Mouse (Mus musculus) cortical plate, adult 2 months (tissue): ENCODE data around the gene Pla2r1. TPM values are rescaled to one million over a fixed set of nuclear protein-coding genes. Genes with fewer than 3 reads are reported as not detected.

ENCODE experiments used
- H3K27ac ChIP-seq: fragments of 200-500 bp; 2 replicates; pipeline ENCODE4 v1.5.1; 2012; ENCODE audit warnings: low read length, control low read depth, inconsistent platforms; ENCODE audit not compliant: insufficient read depth
- H3K4me1 ChIP-seq: fragments of 200-500 bp; 2 replicates; pipeline ENCODE4 v1.6.1; 2011; ENCODE audit warnings: low read length; ENCODE audit not compliant: control insufficient read depth, insufficient read depth
- H3K4me3 ChIP-seq: fragments of 200-500 bp; 2 replicates; pipeline ENCODE4 v1.5.1; 2011; ENCODE audit warnings: mild to moderate bottlenecking, low read length, control low read depth; ENCODE audit not compliant: insufficient read depth
- CTCF ChIP-seq: fragments of 200-500 bp; IDR thresholded peaks from 2 replicates; pipeline ENCODE4 v1.5.1; 2011; ENCODE audit warnings: mild to moderate bottlenecking, control low read depth, low read length; ENCODE audit not compliant: insufficient read depth; ENCODE audit errors: extremely low read depth
- POLR2A ChIP-seq: fragments of 200-500 bp; IDR thresholded peaks from 2 replicates; pipeline ENCODE4 v1.6.1; 2011; ENCODE audit warnings: mild to moderate bottlenecking, low read length, control low read depth; ENCODE audit not compliant: insufficient read depth; ENCODE audit errors: extremely low read depth
- polyA plus RNA-seq: library from polyadenylated mRNA; depleted of rRNA; stranded (reverse); fragments of >200 nt; gene quantifications from 2 replicates; pipeline ENCODE4 v1.2.3, GENCODE M21; 2012

The Pla2r1 gene
- polyA plus RNA-seq, 1 experiment: 0.31 TPM

DNA sequence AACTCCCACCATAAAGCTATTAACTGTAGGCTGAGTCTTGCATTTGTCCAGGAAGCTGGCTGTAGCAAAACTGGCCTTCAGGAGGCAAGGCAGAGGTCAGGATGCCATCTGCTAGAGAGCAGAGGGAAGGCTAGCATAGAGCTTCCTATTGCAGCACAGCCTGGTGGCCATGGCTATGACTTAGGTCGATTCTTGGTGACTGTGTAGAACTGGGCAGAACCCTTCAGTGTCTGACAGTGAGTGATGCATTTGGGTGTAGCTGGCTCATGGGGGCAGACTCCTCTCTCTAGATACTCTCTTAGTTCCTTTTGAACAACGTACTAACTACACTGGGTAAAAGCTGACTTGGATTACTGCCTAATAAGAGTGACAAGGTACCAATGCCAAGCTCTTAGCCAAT is 48.0 kb downstream of the Pla2r1 start:
- H3K4me1 ChIP-seq: no peaks in the 10 kb centered on the region
- no peak overlapping the region for H3K27ac ChIP-seq
- TF ChIP-seq CTCF (no peak), POLR2A (no peak)

DNA sequence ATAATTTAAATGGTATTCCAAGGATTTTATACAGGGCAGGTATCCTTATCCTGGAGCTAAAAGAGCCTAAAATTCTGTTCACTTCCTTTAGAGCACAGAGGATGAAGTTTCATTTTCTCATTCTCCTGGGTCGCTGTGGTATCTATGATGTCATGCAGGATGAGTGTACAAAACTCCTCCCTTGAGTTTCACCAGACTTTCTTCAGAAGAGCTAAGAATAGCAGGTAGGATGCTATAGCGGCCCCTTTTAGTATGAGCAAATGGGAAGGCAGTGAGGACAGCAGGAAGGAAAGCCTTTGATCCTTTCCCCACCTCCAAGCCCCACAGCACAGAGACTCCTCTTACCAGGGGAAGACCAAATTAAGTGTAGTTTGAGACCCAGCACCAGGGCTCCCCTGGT is 48.4 kb downstream of the Pla2r1 start:
- TF ChIP-seq CTCF (no peak), POLR2A (no peak)
- Histone ChIP-seq H3K27ac (no peak overlapping the region), H3K4me3 (no peak overlapping the region), H3K4me1 (no peaks in the 10 kb centered on the region)

More for the DNA sequence above, 48.0 kb downstream of the Pla2r1 start:
- H3K4me3 ChIP-seq: no peak overlapping the region

DNA sequence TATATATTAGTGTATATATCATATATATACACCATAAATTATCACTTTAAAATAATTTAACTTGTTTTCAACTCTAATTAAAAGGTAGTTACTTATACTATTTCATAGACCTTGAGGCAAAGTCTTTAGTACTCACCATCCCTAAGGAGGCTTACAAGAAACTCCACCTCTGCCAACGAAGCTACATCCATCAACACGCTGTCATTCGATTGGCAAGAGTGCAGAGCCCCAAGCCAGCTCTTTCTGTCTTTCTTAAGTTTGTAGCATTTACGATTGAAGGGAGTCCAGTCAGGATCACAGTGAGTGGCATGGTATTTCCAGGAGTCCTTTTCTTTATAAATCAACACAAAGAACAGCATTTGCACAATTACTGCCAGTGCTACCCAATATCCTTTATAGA is 49.1 kb downstream of the Pla2r1 start:
- no peak for TF ChIP-seq CTCF
- TF ChIP-seq POLR2A: no peak
- H3K4me3 ChIP-seq: no peak overlapping the region
- H3K4me1 ChIP-seq: no peaks in the 10 kb centered on the region
- H3K27ac ChIP-seq: no peak overlapping the region

DNA sequence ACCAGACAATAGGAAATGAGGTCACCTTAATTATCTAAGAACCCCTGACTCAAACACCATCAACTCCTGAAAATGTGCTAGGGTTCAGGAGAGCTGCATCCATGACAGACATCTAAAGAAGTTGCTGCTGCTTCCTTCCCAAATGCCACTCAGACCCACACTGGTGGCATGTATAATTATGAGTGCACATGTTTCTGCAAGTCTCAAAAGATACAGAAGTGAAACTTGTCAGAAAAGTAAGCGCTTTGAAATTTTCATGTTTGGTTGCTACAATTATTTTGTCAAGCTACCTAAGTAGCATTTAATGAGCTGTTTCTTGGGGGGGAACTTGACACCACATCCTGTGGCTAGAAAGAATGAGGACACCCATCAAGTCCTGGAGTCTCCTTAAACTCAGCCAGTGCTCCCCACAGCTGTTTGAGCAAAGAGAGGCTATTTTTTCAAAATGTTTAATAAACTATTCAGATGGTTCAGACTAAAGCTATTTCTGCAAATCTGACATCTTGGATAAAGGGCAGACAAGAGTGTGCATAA is 52.5 kb downstream of the Pla2r1 start:
- no peak for TF ChIP-seq POLR2A
- TF ChIP-seq CTCF: no peak
- H3K4me3 ChIP-seq: no peak overlapping the region
- H3K27ac ChIP-seq: no peak overlapping the region
- H3K4me1 ChIP-seq: no peaks in the 10 kb centered on the region

DNA sequence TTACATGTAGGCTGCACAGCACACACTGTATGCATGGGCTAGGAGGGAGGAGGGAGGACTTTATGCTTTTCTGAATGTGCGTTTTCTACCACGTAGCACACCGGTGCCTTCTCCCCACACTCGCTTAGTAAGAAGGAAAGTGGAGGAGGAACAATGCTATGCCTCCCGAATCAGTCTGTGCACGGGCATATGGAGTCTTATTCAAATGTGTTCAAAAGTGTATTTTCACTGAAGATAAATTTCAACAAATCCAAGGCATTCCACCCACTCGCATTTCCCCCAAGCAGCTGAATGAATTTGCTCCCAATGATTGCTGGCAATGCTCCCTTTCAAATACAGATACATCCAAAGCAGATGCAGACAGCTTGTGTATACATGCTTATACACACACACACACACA is 73.2 kb downstream of the Pla2r1 start:
- Histone ChIP-seq H3K4me1 (no peaks in the 10 kb centered on the region), H3K27ac (no peak overlapping the region), H3K4me3 (no peak overlapping the region)
- no peak for TF ChIP-seq CTCF
- no peak for TF ChIP-seq POLR2A

DNA sequence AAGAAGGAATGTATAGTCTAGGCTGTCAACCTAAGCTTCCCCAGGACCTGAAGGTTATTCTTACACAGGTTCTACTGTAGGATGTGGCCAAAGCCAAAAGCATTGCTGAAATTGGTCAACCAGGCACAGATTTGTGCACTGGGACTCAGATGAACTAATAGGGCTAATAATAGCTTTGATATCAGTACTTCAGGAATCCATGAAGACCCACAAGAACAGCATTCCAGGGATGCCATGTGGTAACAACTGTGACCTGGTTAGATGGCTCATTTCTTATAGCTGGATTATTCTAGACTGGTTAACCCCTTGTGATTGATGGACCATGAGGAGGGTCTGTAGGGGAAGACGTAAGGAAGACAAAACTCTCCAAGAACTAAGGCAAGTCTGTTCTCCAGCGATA is 74.3 kb downstream of the Pla2r1 start:
- TF ChIP-seq CTCF (no peak), POLR2A (no peak)
- Histone ChIP-seq H3K4me1 (no peaks in the 10 kb centered on the region), H3K4me3 (no peak overlapping the region), H3K27ac (no peak overlapping the region)

DNA sequence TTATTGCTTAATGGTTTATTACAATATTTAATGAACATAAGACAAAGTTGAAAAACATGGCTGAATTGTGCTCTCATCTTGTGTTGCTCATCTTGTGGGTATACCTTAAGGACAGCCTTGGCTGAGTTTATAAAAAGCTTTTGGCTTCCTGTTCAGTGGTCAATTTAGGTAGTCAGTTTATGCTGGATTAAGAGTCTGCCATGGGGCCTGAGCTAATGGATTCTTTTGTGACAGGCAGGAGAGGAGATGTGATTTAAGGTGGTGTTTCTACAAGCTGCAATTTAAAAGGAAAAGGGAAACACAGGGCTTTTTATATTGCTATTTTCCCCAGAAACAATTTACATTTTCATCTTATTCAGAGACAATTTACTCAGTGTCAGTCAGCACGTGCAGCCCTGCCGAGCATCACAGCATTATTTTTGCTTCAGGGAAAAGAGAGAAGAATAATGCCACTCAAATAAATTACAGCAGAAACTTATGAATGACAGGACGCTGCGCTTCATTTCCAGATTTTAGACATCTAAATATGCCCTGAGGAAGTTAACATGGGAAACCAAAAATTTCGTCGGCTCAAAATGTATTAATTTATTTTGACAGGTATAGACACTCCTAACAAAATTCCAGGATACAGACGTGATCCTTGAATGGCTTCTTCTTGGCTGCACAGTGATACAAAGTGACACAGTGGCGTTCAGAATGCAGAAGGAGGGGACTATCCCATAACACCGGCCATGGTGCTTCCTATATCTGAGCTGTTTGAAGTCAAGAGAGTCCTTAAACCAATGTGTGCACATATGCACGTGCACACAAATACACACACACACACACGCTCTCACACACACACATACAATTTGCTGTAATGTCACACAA is 84.0 kb downstream of the Pla2r1 start:
- Histone ChIP-seq H3K27ac (no peak overlapping the region), H3K4me3 (no peak overlapping the region), H3K4me1 (no peaks in the 10 kb centered on the region)
- no peak for TF ChIP-seq CTCF
- no peak for TF ChIP-seq POLR2A

DNA sequence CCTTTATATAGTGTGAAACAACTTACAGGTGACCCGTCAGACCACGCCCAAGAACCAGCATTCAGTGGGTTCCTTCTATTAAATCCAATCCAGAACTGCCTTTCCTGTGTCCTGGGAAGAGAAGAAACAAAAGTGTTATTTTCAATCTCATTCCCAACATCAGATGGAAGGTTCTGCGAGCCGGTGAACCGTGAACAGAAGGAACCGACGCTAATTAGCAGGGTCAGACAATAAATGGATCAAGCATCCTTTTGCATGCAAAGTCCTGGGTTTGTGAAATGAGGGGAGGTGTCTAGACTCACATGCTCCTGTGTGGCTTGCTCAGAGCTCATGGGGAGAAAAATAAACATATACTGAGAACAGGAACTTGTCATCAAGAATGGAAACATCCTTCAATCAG is 100.7 kb downstream of the Pla2r1 start:
- Histone ChIP-seq H3K4me3 (no peak overlapping the region), H3K4me1 (no peaks in the 10 kb centered on the region), H3K27ac (no peak overlapping the region)
- TF ChIP-seq POLR2A (no peak), CTCF (no peak)

DNA sequence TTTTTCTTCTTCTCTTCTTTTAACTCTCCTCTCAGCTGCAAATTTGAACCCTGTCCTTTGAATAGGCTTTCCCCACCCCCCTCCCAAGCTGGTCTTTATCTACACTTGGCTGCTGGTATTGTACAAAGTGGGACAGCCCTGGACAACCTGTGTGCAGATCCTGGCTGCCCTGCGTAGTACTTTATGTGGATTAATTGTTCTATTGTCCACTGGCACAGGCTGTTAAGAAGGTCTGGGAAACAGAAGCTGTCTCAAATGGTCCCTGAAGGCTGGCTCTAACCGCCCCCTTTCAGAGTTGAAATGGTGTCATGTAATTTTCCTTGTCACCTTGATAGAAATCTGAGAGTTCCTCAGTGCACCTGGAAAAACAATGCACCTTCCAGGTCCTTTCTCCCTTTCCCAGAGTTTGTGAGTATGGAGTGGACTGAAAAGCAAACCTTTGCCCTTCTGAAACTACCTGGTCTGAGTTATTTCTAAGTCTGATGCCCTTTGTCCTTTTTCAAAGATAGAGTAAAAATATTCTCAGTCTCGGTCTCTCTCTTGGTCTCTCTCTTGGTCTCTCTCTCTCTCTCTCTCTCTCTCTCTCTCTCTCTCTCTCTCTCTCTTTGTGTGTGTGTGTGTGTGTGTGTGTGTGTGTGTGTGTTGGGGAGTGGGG is 101.9 kb downstream of the Pla2r1 start:
- H3K4me1 ChIP-seq: no peaks in the 10 kb centered on the region
- H3K27ac ChIP-seq: no peak overlapping the region
- H3K4me3 ChIP-seq: no peak overlapping the region
- TF ChIP-seq CTCF (no peak), POLR2A (no peak)

DNA sequence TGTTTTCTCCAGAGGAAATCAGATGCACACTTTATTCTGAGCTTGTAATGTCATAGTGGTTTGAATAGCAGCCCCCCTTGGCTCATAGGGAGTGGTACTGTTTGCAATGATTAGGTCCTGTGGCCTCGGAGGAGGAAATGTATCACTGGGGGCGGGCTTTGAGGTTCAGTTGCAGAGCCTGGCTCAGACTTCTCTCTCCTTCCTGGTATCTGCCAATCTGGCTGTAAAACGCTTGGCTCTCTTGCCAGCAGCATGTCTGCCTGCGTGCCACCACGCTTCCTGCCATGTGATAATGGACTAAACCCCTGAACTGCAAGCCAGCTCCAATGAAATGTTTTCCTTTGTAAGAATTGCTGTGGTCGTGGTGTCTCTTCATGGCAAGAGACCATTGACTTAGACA is 103.4 kb downstream of the Pla2r1 start:
- H3K4me3 ChIP-seq: no peak overlapping the region
- no peak overlapping the region for H3K27ac ChIP-seq
- no peaks in the 10 kb centered on the region for H3K4me1 ChIP-seq
- no peak for TF ChIP-seq CTCF
- TF ChIP-seq POLR2A: no peak
